Mouse (Mus musculus): ENCODE data around the gene 3110082I17Rik. TPM values are rescaled to one million over a fixed set of nuclear protein-coding genes. Genes with fewer than 3 reads are reported as not detected.

Gene 3110082I17Rik
- polyA plus RNA-seq, 1 experiment from 2014 or later: 37.2 TPM

GRCm38 (mm10) chr5:139370336-139370735, 90.0 kb downstream of the 3110082I17Rik start:
- Histone ChIP-seq H3K9ac (no peak overlapping the region), H3K27ac (no peak overlapping the region), H3K4me3 (replicated peaks) (no peak overlapping the region), H3K9me3 (no peaks in the 10 kb centered on the region), H3K4me1 (peaks cover 34% of the 10 kb centered on the region), H3K4me2 (peak overlapping the region; percentile 73; the same call in 1 of the 2 replicates), H3K36me3 (no peaks in the 10 kb centered on the region), H3K27me3 (replicated peaks) (no peaks in the 10 kb centered on the region)
- no peak for ATAC-seq (ENCODE audit: insufficient read depth, low FRiP score, low read depth)
- WGBS: 84% methylated on average over 6 of the region's 6 CpGs

GRCm38 (mm10) chr5:139368638-139369320, 91.5 kb downstream of the 3110082I17Rik start:
- Histone ChIP-seq H3K27me3 (replicated peaks) (no peaks in the 10 kb centered on the region), H3K4me3 (replicated peaks) (no peak overlapping the region), H3K27ac (no peak overlapping the region), H3K4me1 (peaks cover 37% of the 10 kb centered on the region), H3K4me2 (no peak overlapping the region), H3K9me3 (no peaks in the 10 kb centered on the region), H3K9ac (no peak overlapping the region), H3K36me3 (no peaks in the 10 kb centered on the region)
- WGBS: 82% methylated on average over 11 of the region's 11 CpGs
- ATAC-seq (ENCODE audit: insufficient read depth, low FRiP score, low read depth): no peak

- 80% methylated on average over 4 of the region's 4 CpGs for WGBS
- Histone ChIP-seq H3K27ac (no peak overlapping the region), H3K9ac (no peak overlapping the region), H3K4me2 (no peak overlapping the region), H3K36me3 (no peaks in the 10 kb centered on the region), H3K4me1 (peaks cover 37% of the 10 kb centered on the region), H3K27me3 (replicated peaks) (no peaks in the 10 kb centered on the region), H3K9me3 (no peaks in the 10 kb centered on the region), H3K4me3 (replicated peaks) (no peak overlapping the region)
- ATAC-seq (ENCODE audit: insufficient read depth, low FRiP score, low read depth): no peak
Observed at GRCm38 (mm10) chr5:139367884-139368458, 92.4 kb downstream of the 3110082I17Rik start.

GRCm38 (mm10) chr5:139366484-139366883, 93.8 kb downstream of the 3110082I17Rik start:
- H3K9ac ChIP-seq: no peak overlapping the region
- no peak overlapping the region for H3K4me2 ChIP-seq
- 77% methylated on average over 11 of the region's 11 CpGs for WGBS
- ATAC-seq (ENCODE audit: insufficient read depth, low FRiP score, low read depth): no peak
- H3K27ac ChIP-seq: no peak overlapping the region
- no peak overlapping the region for H3K4me3 ChIP-seq (replicated peaks)
- H3K9me3 ChIP-seq: no peaks in the 10 kb centered on the region
- H3K4me1 ChIP-seq: peaks cover 26% of the 10 kb centered on the region
- H3K27me3 ChIP-seq (replicated peaks): no peaks in the 10 kb centered on the region
- no peaks in the 10 kb centered on the region for H3K36me3 ChIP-seq

- no peak overlapping the region for H3K4me3 ChIP-seq (replicated peaks)
- no peaks in the 10 kb centered on the region for H3K36me3 ChIP-seq
- no peaks in the 10 kb centered on the region for H3K9me3 ChIP-seq
- H3K4me1 ChIP-seq: peaks cover 20% of the 10 kb centered on the region
- no peak overlapping the region for H3K27ac ChIP-seq
- no peak for ATAC-seq (ENCODE audit: insufficient read depth, low FRiP score, low read depth)
- H3K9ac ChIP-seq: no peak overlapping the region
- WGBS: 38% methylated on average over 1 of the region's 1 CpGs
- no peak overlapping the region for H3K4me2 ChIP-seq
- H3K27me3 ChIP-seq (replicated peaks): no peaks in the 10 kb centered on the region
Observed at GRCm38 (mm10) chr5:139365827-139366226, 94.5 kb downstream of the 3110082I17Rik start.

GRCm38 (mm10) chr5:139364911-139365571, 95.3 kb downstream of the 3110082I17Rik start:
- Histone ChIP-seq H3K27ac (no peak overlapping the region), H3K36me3 (no peaks in the 10 kb centered on the region), H3K27me3 (replicated peaks) (no peaks in the 10 kb centered on the region), H3K9me3 (no peaks in the 10 kb centered on the region), H3K4me2 (no peak overlapping the region), H3K9ac (no peak overlapping the region), H3K4me1 (peaks cover 20% of the 10 kb centered on the region), H3K4me3 (replicated peaks) (no peak overlapping the region)
- ATAC-seq (ENCODE audit: insufficient read depth, low FRiP score, low read depth): no peak
- 33% methylated on average over 5 of the region's 5 CpGs for WGBS

GRCm38 (mm10) chr5:139364260-139364910, 95.9 kb downstream of the 3110082I17Rik start:
- H3K9ac ChIP-seq: no peak overlapping the region
- H3K9me3 ChIP-seq: no peaks in the 10 kb centered on the region
- WGBS: 20% methylated on average over 12 of the region's 12 CpGs
- peaks cover 20% of the 10 kb centered on the region for H3K4me1 ChIP-seq
- ATAC-seq (ENCODE audit: insufficient read depth, low FRiP score, low read depth): peak; percentile 40
- 0 out of 2 replicates have a peak overlapping the region, but pooled peaks have one; percentile 3 for H3K4me2 ChIP-seq
- no peak overlapping the region for H3K4me3 ChIP-seq (replicated peaks)
- H3K36me3 ChIP-seq: no peaks in the 10 kb centered on the region
- no peak overlapping the region for H3K27ac ChIP-seq
- no peaks in the 10 kb centered on the region for H3K27me3 ChIP-seq (replicated peaks)

- Histone ChIP-seq H3K4me3 (replicated peaks) (no peak overlapping the region), H3K27me3 (replicated peaks) (no peaks in the 10 kb centered on the region), H3K4me1 (peaks cover 19% of the 10 kb centered on the region), H3K4me2 (no peak overlapping the region), H3K9ac (no peak overlapping the region), H3K27ac (no peak overlapping the region), H3K36me3 (no peaks in the 10 kb centered on the region), H3K9me3 (no peaks in the 10 kb centered on the region)
- ATAC-seq (ENCODE audit: insufficient read depth, low FRiP score, low read depth): no peak
- WGBS: 71% methylated on average over 7 of the region's 7 CpGs
Observed at GRCm38 (mm10) chr5:139363858-139364257, 96.5 kb downstream of the 3110082I17Rik start.

GRCm38 (mm10) chr5:139359244-139359643, 101.1 kb downstream of the 3110082I17Rik start:
- 82% methylated on average over 5 of the region's 5 CpGs for WGBS
- H3K27me3 ChIP-seq (replicated peaks): no peaks in the 10 kb centered on the region
- peaks cover 13% of the 10 kb centered on the region for H3K4me1 ChIP-seq
- no peaks in the 10 kb centered on the region for H3K36me3 ChIP-seq
- no peak overlapping the region for H3K4me3 ChIP-seq (replicated peaks)
- ATAC-seq (ENCODE audit: insufficient read depth, low FRiP score, low read depth): no peak
- no peak overlapping the region for H3K9ac ChIP-seq
- no peaks in the 10 kb centered on the region for H3K9me3 ChIP-seq
- no peak overlapping the region for H3K4me2 ChIP-seq
- no peak overlapping the region for H3K27ac ChIP-seq

GRCm38 (mm10) chr5:139358653-139359052, 101.7 kb downstream of the 3110082I17Rik start:
- ATAC-seq (ENCODE audit: insufficient read depth, low FRiP score, low read depth): no peak
- H3K36me3 ChIP-seq: no peaks in the 10 kb centered on the region
- peaks cover 14% of the 10 kb centered on the region; the same call in 1 of the 2 replicates for H3K4me1 ChIP-seq
- H3K9me3 ChIP-seq: no peaks in the 10 kb centered on the region
- H3K27me3 ChIP-seq (replicated peaks): no peaks in the 10 kb centered on the region
- no peak overlapping the region for H3K27ac ChIP-seq
- no peak overlapping the region for H3K9ac ChIP-seq
- H3K4me2 ChIP-seq: no peak overlapping the region
- no peak overlapping the region for H3K4me3 ChIP-seq (replicated peaks)
- WGBS: 82% methylated on average over 2 of the region's 2 CpGs

- no peak for ATAC-seq (ENCODE audit: insufficient read depth, low FRiP score, low read depth)
- Histone ChIP-seq H3K9me3 (no peaks in the 10 kb centered on the region), H3K9ac (no peak overlapping the region), H3K27ac (no peak overlapping the region), H3K4me1 (peaks cover 31% of the 10 kb centered on the region), H3K4me3 (replicated peaks) (no peak overlapping the region), H3K4me2 (no peak overlapping the region), H3K27me3 (replicated peaks) (no peaks in the 10 kb centered on the region), H3K36me3 (no peaks in the 10 kb centered on the region)
- WGBS: 35% methylated on average over 19 of the region's 19 CpGs
Observed at GRCm38 (mm10) chr5:139355235-139355772, 105.0 kb downstream of the 3110082I17Rik start.

All from stomach, embryonic 15.5 days (tissue).